Mouse (Mus musculus): ENCODE measurements at regions not wholly inside any gene's neighbourhood (a gene's known extent, or its start where the extent isn't known, plus 50 kb on each side); places are given as distances from the start of the nearest gene placed in this dataset.
A peak's percentile ranks its signal among the peaks of the same experiment; 100 is the strongest.
"Not testable (repeated sequence)": the region's sequence is repeated elsewhere in the genome, so short reads cannot be mapped to it uniquely, and the experiment has no call there.

DNA sequence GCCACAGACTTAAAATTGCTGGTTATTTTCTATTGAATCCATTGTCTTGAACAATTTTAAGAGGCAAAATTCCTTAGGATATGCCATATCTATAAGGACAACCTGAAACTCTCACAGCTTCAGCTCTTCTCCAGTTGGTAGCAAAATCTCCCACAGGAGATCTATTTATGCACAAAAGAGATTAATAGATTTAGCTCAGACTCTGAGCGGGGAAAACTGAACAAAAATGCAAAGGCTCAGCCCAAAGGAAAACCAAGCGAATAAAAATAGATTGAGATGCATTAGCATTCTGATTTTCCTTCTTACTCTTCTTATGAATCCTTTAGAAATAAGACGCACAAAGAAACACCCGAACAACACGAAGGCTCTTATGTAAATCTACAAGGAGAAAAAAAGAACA, 196.2 kb upstream of the Pcsk5 start:
- no peak for DNase-seq (ENCODE audit: low read depth, low spot score)

DNA sequence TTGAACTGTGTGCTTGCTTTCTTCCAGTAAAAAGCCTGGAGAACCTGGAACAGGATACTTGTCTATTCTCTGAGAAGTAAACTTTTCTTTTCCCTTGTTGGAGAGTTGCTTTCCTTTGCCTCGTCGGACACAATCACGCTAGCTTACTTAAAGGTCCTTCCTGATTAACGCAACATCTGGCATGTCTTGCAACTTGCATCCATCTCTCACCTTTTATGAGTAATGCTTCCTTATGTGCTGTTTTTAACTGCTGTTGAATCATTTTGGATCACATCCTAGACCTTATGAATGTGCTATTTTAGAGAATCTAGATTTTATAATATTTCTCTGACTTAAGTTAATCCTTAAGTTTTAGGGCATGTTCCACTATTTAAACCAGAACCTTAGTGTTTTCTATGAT, 188.4 kb upstream of the Pcsk5 start:
- DNase-seq (ENCODE audit: low read depth, low spot score) = no peak

DNA sequence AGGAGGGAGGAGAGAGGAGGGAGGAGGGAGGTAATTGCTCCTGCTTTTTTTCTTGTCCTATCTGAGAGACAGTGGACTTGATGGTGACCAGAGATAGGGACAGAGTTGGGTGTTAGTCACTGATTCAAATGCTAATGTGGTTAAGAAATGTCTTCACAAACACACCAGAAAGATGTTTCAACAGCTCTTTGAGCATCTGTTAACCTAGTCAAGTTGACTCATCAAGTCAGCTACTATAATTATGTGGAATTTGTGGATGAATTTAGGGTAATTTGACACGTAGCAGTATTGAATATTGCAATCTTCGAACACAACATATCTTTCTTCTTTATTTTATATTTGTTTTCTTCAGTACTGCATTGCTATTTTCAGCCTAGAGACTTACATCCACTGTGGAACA, 182.9 kb upstream of the Pcsk5 start:
- DNase-seq (ENCODE audit: low read depth, low spot score) = no peak

DNA sequence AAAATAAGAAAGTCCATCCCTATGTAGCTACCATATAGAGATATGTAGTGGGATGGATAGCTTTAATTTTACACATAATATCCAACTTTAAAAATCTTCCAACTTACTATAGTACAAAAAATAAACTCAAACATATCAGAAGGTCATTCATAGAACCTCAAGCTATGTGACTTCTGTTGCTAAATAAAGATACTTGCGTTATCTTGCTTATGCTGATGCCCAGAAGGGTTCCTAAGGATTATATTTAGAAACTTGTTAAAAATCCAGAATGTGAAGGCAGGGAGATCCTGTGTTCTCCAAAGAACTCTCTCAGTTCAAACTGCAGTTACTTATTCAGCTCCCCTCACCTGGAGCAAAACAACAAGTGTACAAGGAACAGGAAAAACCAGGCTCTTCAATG, 177.9 kb upstream of the Pcsk5 start:
- no peak for DNase-seq (ENCODE audit: low read depth, low spot score)

DNA sequence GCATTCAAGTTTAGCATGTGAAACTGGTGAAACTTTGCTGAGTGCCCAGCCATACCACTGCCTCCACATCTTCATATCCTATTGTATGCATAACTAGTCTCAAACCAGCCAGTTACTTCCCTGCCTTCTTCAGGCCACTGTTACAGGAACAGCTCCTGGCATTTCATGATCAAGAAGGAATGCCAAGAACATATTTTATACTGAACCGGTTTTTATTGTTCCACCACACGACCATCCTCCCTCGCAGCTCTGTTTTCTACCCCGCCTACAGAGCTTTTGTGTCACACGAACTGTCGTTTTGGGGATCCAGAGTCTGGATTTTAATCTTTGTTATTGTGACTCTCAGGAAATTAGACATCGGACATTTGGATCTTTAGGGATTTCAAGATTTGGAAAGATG, 174.6 kb upstream of the Pcsk5 start:
- DNase-seq (ENCODE audit: low read depth, low spot score) = no peak

DNA sequence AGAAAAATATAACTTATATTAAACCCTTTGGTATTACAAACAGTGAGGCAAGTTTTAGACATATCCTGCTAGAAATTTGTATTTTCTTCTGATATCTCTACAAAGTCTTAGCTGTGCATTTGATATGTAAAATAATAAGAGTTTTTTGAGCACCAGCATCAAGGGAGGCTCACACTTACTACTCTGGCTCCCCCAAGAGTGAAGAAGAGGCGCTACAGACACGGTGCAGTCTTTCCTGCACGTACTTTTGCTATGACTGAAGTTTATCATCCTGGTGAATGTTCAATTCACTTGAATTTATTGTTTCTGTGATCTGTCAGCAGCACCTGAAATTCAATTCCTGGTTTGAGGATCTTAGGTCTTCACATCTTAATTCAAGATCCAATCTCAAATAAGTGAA, 160.1 kb upstream of the Pcsk5 start:
- DNase-seq (ENCODE audit: low read depth, low spot score) = no peak

DNA sequence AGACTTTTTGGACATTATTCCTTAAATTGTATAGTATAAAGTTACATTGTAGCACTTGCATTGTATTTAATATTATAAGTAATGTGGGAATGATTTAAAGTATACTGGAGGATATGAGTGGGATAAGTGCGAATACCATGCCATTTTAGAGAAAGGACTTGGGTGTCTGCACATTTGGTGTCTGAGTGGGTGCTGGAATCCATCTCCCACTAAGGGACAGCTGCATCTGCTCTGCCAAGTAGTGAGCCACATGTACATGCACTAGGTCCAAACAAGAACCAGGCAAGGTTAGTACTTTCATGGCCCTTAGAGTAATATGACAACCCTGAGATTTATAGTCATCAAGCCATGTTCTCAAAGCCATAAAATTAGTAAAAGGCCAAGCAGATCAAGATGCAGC, 146.0 kb upstream of the Pcsk5 start:
- DNase-seq (ENCODE audit: low read depth, low spot score) = no peak

DNA sequence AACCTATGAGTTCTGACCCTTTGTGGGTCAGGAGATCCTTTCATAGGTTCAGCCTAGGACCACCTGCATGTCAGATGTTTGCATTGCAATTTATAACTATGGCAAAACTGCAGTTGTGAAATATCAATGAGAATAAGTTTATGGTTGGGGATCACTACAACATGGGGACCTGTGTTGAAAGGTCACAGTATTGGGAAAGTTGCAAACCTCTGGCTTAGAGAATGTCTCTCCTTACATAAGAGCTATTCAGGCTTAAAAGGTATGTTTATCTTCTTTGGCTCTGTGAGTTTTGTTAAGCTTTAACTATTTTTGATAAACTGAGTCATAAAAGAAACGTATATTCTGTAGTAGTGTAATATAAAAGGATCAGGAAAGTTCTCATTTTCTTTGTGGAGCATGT, 128.1 kb upstream of the Pcsk5 start:
- no peak for DNase-seq (ENCODE audit: low read depth, low spot score)

DNA sequence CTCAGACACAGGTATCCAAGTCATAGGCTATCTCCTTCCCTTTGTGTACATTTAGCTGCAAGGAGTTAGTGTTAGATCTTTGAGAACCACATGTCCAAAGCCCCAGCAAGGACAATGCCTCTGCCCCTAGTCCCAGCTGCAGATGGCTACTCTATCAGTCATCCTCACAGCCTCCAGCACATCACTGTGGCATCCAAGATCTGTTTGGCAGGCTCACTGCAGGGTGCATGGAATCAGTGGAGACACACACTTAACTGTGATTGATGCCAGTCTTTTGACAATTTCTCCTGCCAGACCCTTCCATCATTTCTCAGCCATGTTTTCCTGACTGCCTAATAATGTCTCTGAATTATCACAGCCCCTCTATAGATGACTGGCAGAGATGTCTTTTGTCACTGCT, 121.0 kb upstream of the Pcsk5 start:
- DNase-seq (ENCODE audit: low read depth, low spot score) = peak; percentile 4

DNA sequence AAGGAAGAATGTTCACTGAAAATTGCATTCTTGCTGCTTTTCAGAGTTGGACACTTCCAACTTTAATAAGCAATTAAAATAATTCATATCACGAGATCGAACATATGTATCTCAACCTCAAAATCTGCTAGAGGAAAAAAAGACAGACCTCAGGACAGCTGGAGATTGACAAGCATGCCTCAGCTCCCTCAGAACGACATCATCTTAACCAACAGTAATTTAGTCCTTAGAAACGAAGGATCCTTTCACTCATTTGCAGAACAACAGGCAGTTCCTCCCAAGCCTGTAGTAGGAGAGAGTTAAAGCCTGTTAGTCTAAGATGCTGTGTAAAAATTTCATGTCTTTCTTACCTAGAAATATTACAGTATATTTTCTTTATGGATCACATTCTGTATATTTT, 95.2 kb upstream of the Pcsk5 start:
- no peak for DNase-seq (ENCODE audit: low read depth, low spot score)

DNA sequence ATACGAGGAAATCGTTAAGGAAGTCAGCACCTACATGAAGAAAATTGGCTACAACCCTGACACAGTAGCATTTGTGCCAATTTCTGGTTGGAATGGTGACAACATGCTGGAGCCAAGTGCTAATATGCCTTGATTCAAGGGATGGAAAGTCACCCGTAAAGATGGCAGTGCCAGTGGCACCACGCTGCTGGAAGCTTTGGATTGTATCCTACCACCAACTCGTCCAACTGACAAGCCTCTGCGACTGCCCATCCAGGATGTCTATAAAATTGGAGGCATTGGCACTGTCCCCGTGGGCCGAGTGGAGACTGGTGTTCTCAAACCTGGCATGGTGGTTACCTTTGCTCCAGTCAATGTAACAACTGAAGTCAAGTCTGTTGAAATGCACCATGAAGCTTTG, 89.7 kb upstream of the Pcsk5 start:
- not testable (repeated sequence) for DNase-seq (ENCODE audit: low read depth, low spot score)

DNA sequence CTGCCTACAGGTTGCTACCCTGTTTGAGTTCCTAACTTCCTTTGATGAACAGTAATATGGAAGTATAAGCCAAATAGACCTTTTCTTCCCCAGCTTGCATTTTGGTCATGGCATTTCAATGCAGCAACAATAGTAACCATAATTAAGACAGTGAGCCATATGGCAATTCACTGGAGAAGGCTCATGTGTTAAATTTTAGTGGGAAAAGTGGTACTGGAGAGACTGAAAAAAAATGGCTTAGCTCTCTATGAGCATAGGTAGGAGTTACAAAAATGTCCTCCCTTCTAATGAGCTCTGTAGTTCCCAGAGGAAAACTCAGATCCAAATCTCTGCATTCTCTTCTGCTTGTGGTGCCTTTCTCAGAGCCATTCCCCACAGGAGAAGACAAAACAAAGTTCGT, 70.1 kb upstream of the Pcsk5 start:
- DNase-seq (ENCODE audit: low read depth, low spot score) = no peak

DNA sequence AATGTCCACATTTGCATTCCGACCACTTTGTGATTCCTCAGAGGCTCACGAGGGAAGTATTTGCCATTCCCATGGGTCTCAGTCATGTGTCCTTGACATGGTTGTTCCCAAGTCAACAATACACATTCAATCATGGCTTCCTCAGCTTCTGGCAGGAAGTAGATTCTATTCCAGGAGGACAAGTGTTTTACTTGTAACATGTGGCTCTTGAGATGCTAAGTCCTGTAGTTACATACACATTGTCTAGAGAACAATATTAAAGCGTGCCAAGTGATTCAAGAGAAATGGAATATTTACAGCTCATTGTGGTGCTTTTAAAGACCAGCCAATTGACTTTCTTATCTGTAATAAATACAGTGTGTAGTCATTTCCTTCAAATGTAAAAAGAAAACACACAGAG, 66.7 kb upstream of the Pcsk5 start:
- no peak for DNase-seq (ENCODE audit: low read depth, low spot score)

DNA sequence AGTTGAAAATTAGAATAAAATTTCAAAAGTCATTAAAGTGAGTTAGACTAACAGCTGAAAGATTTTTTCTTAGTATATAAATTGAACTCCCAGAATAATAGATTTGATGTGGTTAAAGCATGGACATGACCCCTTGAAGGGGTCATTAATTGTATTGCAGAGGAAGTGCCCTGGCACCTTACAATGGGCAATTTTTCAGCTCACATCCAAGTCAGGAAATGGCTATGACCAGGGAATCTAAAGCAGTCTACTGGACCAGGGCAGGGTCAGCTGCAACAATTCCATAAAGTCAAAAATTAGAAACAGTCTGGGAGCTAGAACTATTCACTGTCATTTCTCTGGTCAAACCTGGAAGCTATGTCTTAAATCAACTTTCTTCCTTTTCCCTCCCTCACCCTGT, 55.2 kb upstream of the Pcsk5 start:
- no peak for DNase-seq (ENCODE audit: low read depth, low spot score)

Data from mesoderm, embryonic 11.5 days (tissue).